Mouse (Mus musculus) small intestine, adult 2 months (tissue): ENCODE measurements around the gene Gm43552. TPM values are rescaled to one million over a fixed set of nuclear protein-coding genes. Genes with fewer than 3 reads are reported as not detected.
"Not testable (repeated sequence)": the region's sequence is repeated elsewhere in the genome, so short reads cannot be mapped to it uniquely, and the experiment has no call there.

Source experiments
- H3K27ac ChIP-seq: fragments of 200-500 bp; 2 replicates; pipeline ENCODE4 v1.5.1; 2012; ENCODE audit warnings: low read depth, low read length, control low read depth, inconsistent platforms; ENCODE audit not compliant: insufficient read depth
- H3K27me3 ChIP-seq: fragments of 200-500 bp; 2 replicates; pipeline ENCODE4 v1.6.1; 2012; ENCODE audit warnings: mild to moderate bottlenecking, moderate library complexity, low read length, inconsistent platforms; ENCODE audit not compliant: control insufficient read depth, insufficient read depth
- H3K36me3 ChIP-seq: fragments of 200-500 bp; 2 replicates; pipeline ENCODE4 v1.6.1; 2012; ENCODE audit warnings: mild to moderate bottlenecking, low read length, control low read depth, inconsistent platforms; ENCODE audit not compliant: control insufficient read depth, insufficient read depth
- H3K4me1 ChIP-seq: fragments of 200-500 bp; 2 replicates; pipeline ENCODE4 v1.6.1; 2012; ENCODE audit warnings: low read length, inconsistent platforms, mixed read lengths; ENCODE audit not compliant: control insufficient read depth, insufficient read depth, insufficient read length
- H3K4me3 ChIP-seq: fragments of 200-500 bp; 2 replicates; pipeline ENCODE4 v1.5.1; 2012; ENCODE audit warnings: low read depth, mild to moderate bottlenecking, control low read depth, inconsistent platforms, low read length, moderate library complexity
- CTCF ChIP-seq: fragments of 200-500 bp; IDR thresholded peaks from 2 replicates; pipeline ENCODE4 v1.5.1; 2012; ENCODE audit warnings: low read depth, mild to moderate bottlenecking, control low read depth, inconsistent platforms, low read length, moderate library complexity, mixed read lengths; ENCODE audit not compliant: insufficient replicate concordance, insufficient read length; ENCODE audit errors: extremely low read depth
- POLR2A ChIP-seq: fragments of 200-500 bp; IDR thresholded peaks from 2 replicates; pipeline ENCODE4 v1.6.1; 2012; ENCODE audit warnings: low read depth, mild to moderate bottlenecking, control low read depth, inconsistent platforms, low read length, moderate library complexity
- WGBS: fragments of 180-500 bp; shearing (Covaris S2); methylation state at CpG from one replicate; pipeline ENCODE4 v1.1.7; 2018; 5-methylcytosine and 5-hydroxymethylcytosine counted together
- polyA plus RNA-seq: library from polyadenylated mRNA; depleted of rRNA; stranded (reverse); fragments of >200 nt; gene quantifications from 2 replicates; pipeline ENCODE4 v1.2.3, GENCODE M21; 2012

The Gm43552 gene
- polyA plus RNA-seq, 1 experiment, result 1.4 TPM

DNA sequence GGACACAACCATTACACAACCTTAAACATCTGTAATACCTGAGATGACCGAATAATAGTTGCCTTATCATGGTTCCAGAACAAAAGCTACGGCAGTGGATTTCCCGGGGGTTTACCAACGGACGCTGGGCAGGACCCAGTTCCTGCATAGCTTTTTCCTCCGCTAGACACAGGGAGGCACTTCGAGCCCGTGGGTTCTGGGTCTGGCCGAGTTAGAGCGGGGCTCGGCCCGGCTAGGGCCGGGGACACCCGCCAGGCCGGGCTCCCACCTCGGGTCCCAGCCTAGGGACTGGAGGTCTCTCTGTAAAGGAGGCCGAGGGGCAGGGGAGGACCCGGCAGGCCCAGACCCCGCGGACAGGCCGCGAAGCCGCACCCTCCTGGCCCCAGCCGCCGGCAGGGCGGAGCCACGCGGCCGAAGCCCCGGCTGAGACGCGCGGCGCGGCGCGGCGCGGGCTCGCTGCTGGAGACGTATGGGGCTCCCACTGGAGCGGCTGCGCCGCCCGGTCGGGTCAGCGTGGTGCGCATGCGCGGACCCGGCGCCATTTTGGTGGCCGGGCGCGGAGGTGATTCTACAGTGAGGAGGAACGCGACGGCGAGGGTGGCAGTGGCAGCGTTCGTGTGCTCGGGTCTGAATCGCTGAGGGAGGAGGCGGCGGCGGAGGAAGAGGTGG is 44.3 kb upstream of the Gm43552 start, which contains the start of the genes Smim14 and Ube2k:
Smim14 (minus strand) TSS at position 434 of the 669 bp plus-strand sequence.
Ube2k (plus strand) TSS at position 483 of the 669 bp plus-strand sequence.
- 0 out of 2 replicates have a peak, but pooled peaks cover 2% of the 10 kb centered on the region for H3K36me3 ChIP-seq
- TF ChIP-seq POLR2A (peak; percentile 88), CTCF (peak; percentile 21; the same call in 1 of the 2 replicates)
- no peaks in the 10 kb centered on the region for H3K4me1 ChIP-seq
- H3K27me3 ChIP-seq, result no peaks in the 10 kb centered on the region
- H3K27ac ChIP-seq, result peak within 1 kb of the TSS; percentile 86
- WGBS, result under 1% methylated on average over 66 of the region's 66 CpGs
- peak within 1 kb of the TSS; percentile 78 for H3K4me3 ChIP-seq

GRCm38 (mm10) chr5:65536068-65536465 is 43.4 kb upstream of the Gm43552 start:
- peak overlapping the region; percentile 86 for H3K27ac ChIP-seq
- H3K36me3 ChIP-seq, H3K4me1 ChIP-seq, H3K27me3 ChIP-seq, H3K4me3 ChIP-seq: not testable (repeated sequence)
- 70% methylated on average over 10 of the region's 10 CpGs for WGBS

GRCm38 (mm10) chr5:65535457-65536067 is 42.9 kb upstream of the Gm43552 start:
- no peak overlapping the region for H3K27ac ChIP-seq
- TF ChIP-seq CTCF, result peak; percentile 42; the same call in 1 of the 2 replicates
- no peak for TF ChIP-seq POLR2A
- no peak overlapping the region for H3K4me3 ChIP-seq
- H3K4me1 ChIP-seq, result no peaks in the 10 kb centered on the region
- 54% methylated on average over 5 of the region's 5 CpGs for WGBS
- no peaks in the 10 kb centered on the region for H3K27me3 ChIP-seq
- no peaks in the 10 kb centered on the region for H3K36me3 ChIP-seq

- TF ChIP-seq CTCF, result no peak
- no peak for TF ChIP-seq POLR2A
- 72% methylated on average over 4 of the region's 4 CpGs for WGBS
- no peaks in the 10 kb centered on the region for H3K4me1 ChIP-seq
Measured at GRCm38 (mm10) chr5:65534496-65534895, 41.9 kb upstream of the Gm43552 start.

GRCm38 (mm10) chr5:65531283-65531682 is 38.6 kb upstream of the Gm43552 start:
- 86% methylated on average over 3 of the region's 3 CpGs for WGBS
- Histone ChIP-seq H3K4me1 (no peaks in the 10 kb centered on the region), H3K27ac (no peak overlapping the region), H3K27me3 (no peaks in the 10 kb centered on the region), H3K36me3 (no peaks in the 10 kb centered on the region), H3K4me3 (no peak overlapping the region)
- TF ChIP-seq CTCF (no peak), POLR2A (no peak)

More at GRCm38 (mm10) chr5:65534496-65534895, 41.9 kb upstream of the Gm43552 start:
- Histone ChIP-seq H3K27ac (no peak overlapping the region), H3K27me3 (no peaks in the 10 kb centered on the region), H3K36me3 (no peaks in the 10 kb centered on the region), H3K4me3 (no peak overlapping the region)

DNA sequence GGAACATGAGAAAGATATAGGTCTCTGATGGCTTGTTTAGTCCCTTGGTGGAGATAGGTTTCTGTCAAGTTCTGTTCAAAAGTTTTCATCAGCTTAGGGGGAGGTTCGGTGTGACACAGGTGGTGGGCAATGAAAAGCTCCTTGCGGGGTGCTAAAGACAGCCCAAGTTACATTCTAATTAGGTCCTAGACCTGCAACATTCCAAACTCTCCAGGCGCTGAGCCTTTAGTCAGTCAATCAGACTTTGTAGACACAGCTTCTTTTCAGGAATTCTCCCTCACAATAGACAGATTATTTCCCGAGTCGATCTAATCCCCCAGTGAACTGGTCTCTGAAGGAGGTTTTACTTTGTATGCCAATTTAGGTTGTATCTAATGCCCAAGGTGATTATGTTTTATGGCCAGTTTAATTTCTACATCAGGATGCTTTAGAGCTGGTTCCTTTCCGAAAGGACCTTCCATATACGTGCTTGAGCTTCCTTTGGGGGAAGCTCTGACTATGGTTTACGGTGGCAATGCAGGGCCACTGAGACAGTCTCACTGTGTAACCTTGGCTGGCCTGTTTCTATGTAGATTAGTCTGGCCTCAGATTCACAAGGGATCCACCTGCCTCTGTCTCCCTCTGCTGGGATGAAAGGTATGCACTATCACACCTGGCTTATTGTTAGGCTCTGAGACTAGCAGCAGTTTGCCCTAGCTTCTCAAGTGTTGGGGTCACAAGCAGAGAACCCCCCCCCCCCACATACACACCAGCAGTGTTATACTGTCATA is 33.2 kb upstream of the Gm43552 start:
- no peaks in the 10 kb centered on the region for H3K36me3 ChIP-seq
- H3K27ac ChIP-seq, result no peak overlapping the region
- 52% methylated on average over 8 of the region's 8 CpGs for WGBS
- no peaks in the 10 kb centered on the region for H3K4me1 ChIP-seq
- TF ChIP-seq CTCF (no peak), POLR2A (no peak)
- no peak overlapping the region for H3K4me3 ChIP-seq
- no peaks in the 10 kb centered on the region for H3K27me3 ChIP-seq

DNA sequence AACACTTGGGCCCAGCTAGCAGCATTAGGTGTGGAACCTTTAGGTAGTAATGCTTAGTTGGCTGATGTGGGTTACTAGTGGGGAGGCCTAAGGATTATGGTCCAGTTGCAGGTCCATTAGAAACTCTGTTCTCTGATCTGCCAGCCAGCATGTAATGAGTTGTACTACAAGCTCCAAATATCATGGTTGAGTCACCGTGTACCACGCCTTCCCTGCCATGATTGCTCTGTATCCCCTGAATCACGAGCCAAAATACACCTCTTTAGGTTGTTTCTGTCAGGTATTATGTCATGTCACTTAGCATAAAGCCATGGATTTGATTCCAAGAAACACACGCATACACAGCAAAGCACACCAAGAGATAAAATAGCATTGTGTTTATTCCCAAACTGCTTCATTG is 32.2 kb upstream of the Gm43552 start:
- no peaks in the 10 kb centered on the region for H3K36me3 ChIP-seq
- no peak for TF ChIP-seq POLR2A
- TF ChIP-seq CTCF, result no peak
- H3K4me3 ChIP-seq, result no peak overlapping the region
- no peaks in the 10 kb centered on the region for H3K4me1 ChIP-seq
- 66% methylated on average over 4 of the region's 4 CpGs for WGBS
- H3K27ac ChIP-seq, result no peak overlapping the region
- H3K27me3 ChIP-seq, result no peaks in the 10 kb centered on the region
